Mouse (Mus musculus) lung, adult 2 months (tissue): ENCODE data around the gene Snip1.

Experiments
- CTCF ChIP-seq: fragments of 200-500 bp; IDR thresholded peaks from 2 replicates; pipeline ENCODE4 v1.5.1; 2011; ENCODE audit warnings: mild to moderate bottlenecking, low read length, control low read depth; ENCODE audit not compliant: insufficient read depth
- POLR2A ChIP-seq: fragments of 200-500 bp; IDR thresholded peaks from 2 replicates; pipeline ENCODE4 v1.6.1; 2011; ENCODE audit warnings: low read depth, mild to moderate bottlenecking, control low read depth, low read length, borderline replicate concordance; ENCODE audit errors: extremely low read depth

DNA sequence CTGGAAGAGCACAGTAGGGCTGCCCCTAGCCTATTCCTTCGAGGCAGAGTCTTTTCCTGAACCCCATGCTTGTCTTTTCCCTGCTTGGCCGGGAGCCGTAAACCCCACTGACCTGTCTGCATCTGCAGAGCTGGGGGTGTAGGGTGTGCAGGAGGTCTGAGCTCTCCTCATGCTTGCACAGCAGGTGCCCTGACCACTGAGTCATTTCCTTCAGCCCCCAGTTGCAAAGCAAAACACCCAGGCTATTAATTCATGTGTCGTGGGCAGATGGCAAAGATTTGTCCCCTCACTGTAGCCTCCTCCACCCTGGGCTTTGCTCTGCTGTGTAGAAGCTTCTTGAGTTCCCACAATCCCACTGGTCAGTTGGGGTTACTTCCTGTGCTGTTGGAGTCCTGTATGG is 30.9 kb downstream of the Snip1 start:
- TF ChIP-seq POLR2A (no peak), CTCF (no peak)
